Mouse (Mus musculus): Measurements from ENCODE around the gene Cage1. TPM values are rescaled to one million over a fixed set of nuclear protein-coding genes. Genes with fewer than 3 reads are reported as not detected.

Gene Cage1
- total RNA-seq, 4 experiments from 2014 or later = 1.2 to 1.6 (median 1.3) TPM

DNA sequence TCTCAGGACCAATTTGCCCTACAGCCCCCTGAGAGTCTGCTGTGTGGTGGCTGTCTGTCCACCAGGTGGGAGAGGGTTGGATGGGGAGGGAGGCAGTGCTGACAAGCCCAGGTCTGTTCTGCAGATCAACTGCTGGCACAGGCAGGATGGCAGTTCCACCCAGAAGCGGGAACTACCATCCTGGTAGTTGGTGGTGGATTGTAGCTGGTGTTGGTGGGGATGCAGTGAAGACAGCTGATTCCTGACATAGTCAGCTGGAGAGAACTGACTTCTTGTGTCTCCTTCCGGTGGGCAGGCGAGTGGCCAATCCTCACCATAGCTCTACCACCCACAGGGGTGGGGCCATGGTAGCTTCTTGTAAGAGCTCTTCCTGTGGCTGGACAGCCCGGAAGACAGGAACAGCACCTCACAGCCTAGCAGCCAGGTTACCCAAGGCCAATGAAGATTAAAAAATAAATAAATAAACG is 26.4 kb downstream of the Cage1 start:
- DNase-seq (ENCODE audit: low spot score in 2 of 2) = no peak

- no peak for DNase-seq (ENCODE audit: low spot score in 2 of 2)
These were observed 27.0 kb downstream of the Cage1 start for GRCm38 (mm10) chr13:38009721-38010408.

DNA sequence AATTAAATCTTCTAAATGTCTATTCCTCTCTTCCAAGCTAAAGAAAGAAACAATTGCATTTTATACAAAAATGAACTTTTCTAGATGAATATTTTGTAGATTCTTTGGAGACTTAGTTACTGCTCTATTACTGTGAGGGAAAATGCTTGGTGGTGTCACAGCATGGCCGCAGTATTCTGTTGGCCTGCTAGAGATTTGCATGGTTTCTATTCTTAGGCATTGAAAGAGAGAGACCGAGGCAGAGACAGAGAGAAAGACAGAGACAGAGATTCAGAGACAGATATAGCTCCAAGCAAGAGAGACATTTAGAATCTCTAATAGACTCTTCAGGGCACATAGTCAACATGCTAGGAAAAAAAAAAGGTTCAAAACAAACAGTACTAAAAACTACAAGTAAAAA is 28.9 kb downstream of the Cage1 start:
- DNase-seq (ENCODE audit: low spot score in 2 of 2) = no peak

DNA sequence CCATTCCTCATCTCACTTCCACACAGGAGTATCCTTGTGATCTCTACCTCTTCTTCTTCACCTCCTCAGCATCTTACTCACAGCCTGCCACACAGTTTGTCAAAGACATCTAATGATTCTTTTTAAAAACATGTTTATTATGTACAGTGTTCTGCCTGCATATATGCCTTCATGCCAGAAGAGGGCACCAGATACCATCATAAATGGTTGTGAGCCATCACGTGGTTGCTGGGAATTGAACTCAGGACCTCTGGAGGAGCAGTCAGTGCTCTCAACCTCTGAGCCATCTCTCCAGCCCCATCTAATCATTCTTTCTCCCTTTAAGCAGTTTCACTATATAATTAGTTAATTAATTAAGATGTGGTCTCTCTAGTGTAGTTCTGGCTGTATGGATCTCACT is 34.4 kb downstream of the Cage1 start:
- no peak for DNase-seq (ENCODE audit: low spot score in 2 of 2)

- DNase-seq (ENCODE audit: low spot score in 2 of 2) = no peak
These were observed 37.2 kb downstream of the Cage1 start for GRCm38 (mm10) chr13:37999713-38000112.

DNA sequence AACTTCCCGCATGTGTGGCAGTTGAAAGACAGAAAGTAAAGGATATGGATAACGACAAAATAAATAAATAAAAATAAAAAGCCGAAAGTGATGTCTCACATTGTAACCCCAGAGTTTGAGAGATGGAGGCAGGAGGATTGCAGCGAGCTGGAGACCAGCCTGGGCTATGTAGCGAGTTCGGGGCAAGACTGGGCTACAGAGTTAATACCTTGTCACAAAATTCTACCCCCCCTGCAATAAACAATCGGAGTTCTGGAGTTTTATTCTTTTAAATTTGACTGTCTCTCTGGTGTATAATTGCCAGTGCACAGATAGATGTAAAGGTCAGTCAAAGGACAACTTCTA is 42.5 kb downstream of the Cage1 start:
- no peak for DNase-seq (ENCODE audit: low spot score in 2 of 2)

DNA sequence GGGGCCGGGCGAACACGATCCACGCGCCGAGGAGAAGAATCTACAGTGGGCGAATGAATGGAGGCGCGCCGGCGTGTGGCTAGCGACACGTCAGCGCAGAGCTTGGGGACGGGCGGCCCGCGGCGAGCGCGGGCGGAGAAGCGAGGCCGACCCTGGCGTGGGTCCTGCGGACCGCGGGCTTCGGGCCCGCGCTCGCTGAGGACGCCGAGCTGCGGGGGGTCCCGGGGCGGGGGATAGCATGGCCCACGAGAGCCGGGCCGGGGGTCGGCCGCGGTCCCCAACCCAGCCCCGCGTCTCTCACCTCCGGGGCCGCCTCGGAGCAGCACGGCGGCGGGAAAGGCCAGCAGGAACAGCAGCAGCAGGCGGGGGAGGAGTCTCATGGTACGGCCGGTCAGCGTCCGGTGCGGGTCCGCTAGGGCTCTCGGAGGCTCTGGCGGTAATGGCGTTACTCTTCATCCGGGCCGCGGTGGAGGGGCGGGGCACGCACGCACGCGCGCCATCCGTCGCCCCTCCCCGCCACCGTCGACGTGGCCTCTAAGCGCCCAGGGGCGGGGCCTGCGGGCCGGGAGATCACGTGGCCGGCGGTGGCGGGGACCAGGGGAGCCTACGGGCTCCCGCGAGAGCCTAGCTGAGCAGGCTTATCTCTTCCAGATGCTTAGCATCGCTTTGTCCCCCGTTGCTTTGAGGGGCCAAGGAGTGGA is 43.0 kb downstream of the Cage1 start, which contains the start of gene Ssr1:
Gene Ssr1, minus strand, starts transcription at position 514 of the 701 bp plus-strand sequence.
- DNase-seq (ENCODE audit: low spot score in 2 of 2) = peak; percentile 94 to 96

GRCm38 (mm10) chr13:37993376-37993703 is 43.5 kb downstream of the Cage1 start:
- no peak for DNase-seq (ENCODE audit: low spot score in 2 of 2)

GRCm38 (mm10) chr13:37992638-37993371 is 44.1 kb downstream of the Cage1 start:
- DNase-seq (ENCODE audit: low spot score in 2 of 2) = no peak

GRCm38 (mm10) chr13:37989701-37990100 is 47.2 kb downstream of the Cage1 start:
- DNase-seq (ENCODE audit: low spot score in 2 of 2) = no peak

- DNase-seq (ENCODE audit: low spot score in 2 of 2) = no peak
These were observed 50.7 kb downstream of the Cage1 start for GRCm38 (mm10) chr13:37986166-37986565.

DNA sequence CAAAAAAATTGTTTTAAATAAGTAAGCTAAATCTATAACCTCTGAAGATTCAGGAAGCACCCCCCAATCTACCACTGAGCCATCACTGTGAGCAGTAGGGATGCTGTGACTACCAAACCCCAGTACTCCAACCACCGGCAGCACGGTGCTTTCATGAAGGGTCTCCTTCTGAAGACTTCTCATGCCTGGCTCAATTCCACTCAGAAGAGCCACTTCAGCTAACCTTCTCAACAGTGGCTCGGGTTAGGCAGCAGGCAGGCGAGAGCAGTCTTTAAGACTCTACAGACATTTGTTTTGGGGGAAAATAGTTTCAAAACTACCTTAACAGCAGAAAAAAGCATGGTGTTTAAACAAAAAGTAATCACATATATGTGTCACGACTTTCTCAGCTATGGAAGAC is 55.8 kb downstream of the Cage1 start:
- DNase-seq (ENCODE audit: low spot score in 2 of 2) = no peak

DNA sequence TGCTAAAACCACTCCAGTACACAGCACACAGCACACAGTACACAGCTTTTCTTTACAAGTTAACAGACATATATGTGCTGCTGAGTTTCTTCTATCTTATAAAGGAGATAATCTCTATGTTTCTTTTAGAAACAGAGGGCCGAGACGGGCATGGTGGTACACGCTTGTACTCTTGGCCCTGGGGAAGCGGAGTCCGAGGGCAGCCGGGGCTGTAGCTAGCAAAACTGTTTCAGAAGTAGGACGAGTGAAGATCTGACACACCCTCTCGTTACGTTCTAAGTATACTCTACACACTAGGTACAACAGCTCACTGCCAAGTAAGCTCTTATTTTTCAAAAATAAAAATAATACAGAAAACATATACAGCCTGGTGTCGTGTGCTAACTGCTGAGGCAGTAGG is 56.5 kb downstream of the Cage1 start:
- no peak for DNase-seq (ENCODE audit: low spot score in 2 of 2)

DNA sequence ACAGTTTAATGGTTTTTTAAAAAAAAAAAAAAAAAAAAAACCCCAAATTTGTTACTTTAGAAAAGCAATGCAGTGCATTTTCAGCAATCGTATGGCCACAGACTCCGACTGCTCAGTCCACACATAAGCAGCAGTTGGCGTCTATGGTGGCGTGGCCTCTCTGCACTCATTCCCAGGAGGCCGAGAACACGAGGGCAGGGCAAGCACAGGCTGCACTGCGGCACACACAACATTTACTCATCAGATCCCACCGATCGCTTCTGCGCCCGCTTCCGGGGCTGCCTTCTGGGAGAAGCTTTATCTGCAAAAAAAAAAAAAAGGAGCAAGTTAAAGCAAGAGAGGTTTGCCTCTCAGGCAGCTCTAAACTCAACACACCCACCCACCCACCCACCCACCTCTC is 57.4 kb downstream of the Cage1 start:
- DNase-seq (ENCODE audit: low spot score in 2 of 2) = no peak

- DNase-seq (ENCODE audit: low spot score in 2 of 2) = no peak
These were observed 62.1 kb downstream of the Cage1 start for GRCm38 (mm10) chr13:37974731-37975130.

GRCm38 (mm10) chr13:37974036-37974435 is 62.8 kb downstream of the Cage1 start:
- DNase-seq (ENCODE audit: low spot score in 2 of 2) = no peak

- no peak for DNase-seq (ENCODE audit: low spot score in 2 of 2)
These were observed 65.9 kb downstream of the Cage1 start for GRCm38 (mm10) chr13:37970887-37971530.

DNA sequence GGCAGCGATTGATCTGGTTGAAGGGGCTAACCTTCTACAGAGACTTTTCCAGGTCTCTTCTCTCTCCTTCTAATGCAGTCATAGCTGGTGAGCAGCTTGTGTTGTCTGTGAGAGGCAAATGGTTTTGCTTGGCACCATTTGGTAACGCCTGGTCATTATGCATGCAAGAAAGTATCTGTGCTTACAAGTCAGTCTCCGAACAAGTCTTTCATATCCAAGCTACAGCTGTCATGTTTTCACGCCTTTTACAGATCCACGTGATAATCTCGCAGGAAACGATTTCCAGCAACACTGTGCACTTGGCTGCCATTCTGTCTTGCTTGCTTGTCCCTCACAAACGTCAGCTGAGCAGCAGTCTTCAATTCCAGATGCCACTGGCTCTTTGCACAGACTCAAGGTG is 66.9 kb downstream of the Cage1 start:
- DNase-seq (ENCODE audit: low spot score in 2 of 2) = no peak

DNA sequence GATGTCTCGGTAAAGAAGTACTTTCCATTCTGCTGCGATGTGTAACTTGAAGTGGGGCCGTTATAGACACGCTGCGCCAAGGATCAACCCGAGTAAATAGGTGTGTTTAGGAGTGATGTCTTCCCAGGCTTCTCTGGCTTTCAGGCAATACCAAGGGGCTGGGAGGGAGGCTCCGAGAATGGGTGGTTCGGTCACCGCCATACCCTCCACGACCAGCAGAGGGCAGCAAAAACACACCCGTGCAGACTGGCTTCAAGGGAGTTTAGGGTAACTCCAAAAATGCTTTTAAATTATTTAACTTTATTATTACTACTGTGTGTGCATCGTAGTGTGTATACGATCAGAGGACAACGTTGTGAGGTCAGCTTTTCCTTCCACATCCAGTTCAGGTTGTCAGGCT is 67.5 kb downstream of the Cage1 start:
- DNase-seq (ENCODE audit: low spot score in 2 of 2) = peak; percentile 65 to 74

GRCm38 (mm10) chr13:37967565-37967964 is 69.3 kb downstream of the Cage1 start:
- DNase-seq (ENCODE audit: low spot score in 2 of 2) = no peak

DNA sequence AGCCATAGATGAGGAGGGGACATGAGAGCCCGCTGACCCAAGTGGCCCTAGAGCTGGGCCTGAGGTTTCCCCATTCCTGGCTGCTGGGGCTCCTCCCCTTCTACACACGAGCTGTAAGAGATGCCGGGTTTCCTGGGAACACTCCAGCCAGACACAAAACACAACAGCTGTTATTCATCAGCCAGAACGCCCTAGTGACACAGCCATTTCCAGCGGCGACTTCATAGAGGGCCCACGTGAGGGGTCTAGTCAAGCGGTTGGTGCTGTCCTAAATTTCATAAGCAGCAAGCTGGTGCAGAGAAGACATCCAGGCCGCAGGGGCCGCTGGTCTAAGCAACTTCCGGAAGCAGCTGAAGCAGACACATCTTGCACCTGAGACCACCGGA is 69.8 kb downstream of the Cage1 start:
- no peak for DNase-seq (ENCODE audit: low spot score in 2 of 2)
